Mouse (Mus musculus): ENCODE data around the gene Mrgprf.

- TF ChIP-seq HCFC1 (IDR thresholded peaks at IDR 0.05; ENCODE audit: borderline replicate concordance, insufficient read depth, low read length): no peak
- no peak for TF ChIP-seq ZNF384 (IDR thresholded peaks at IDR 0.05; ENCODE audit: low read depth, low read length)
- no peak for TF ChIP-seq CHD2 (IDR thresholded peaks at IDR 0.05; ENCODE audit: low read depth, low read length)
- no peak for TF ChIP-seq MAFK (IDR thresholded peaks at IDR 0.05; ENCODE audit: insufficient read depth, low read depth, low read length)
- TF ChIP-seq ZC3H11A (IDR thresholded peaks at IDR 0.05; ENCODE audit: borderline replicate concordance, low read depth, low read length): no peak
Measured at GRCm38 (mm10) chr7:145319481-145319880, 18.9 kb downstream of the Mrgprf start.
